Mouse (Mus musculus) kidney, embryonic 14.5 days (tissue): ENCODE data around the gene Prkcb. TPM values are rescaled to one million over a fixed set of nuclear protein-coding genes. Genes with fewer than 3 reads are reported as not detected.

Experiments used
- ATAC-seq: fragments of 200-750 bp; cut with Nextera tagmentation; 2 replicates; pipeline ENCODE4 v1.8.0; 2017; ENCODE audit warnings: moderate number of reproducible peaks, mild to moderate bottlenecking, moderate TSS enrichment, moderate library complexity; ENCODE audit not compliant: low FRiP score, low TSS enrichment
- H3K27ac ChIP-seq: fragments of 300-500 bp; sonication (generic); 2 replicates; pipeline ENCODE4 v1.5.1; 2014; ENCODE audit warnings: low read depth, mild to moderate bottlenecking, low read length, moderate library complexity, mixed read lengths
- H3K27me3 ChIP-seq: fragments of 300-500 bp; sonication (generic); 2 replicates; pipeline ENCODE4 v1.6.1; 2014; ENCODE audit warnings: mild to moderate bottlenecking, low read length; ENCODE audit not compliant: control insufficient read depth, insufficient read depth
- H3K36me3 ChIP-seq: fragments of 300-500 bp; sonication (generic); 2 replicates; pipeline ENCODE4 v1.6.1; 2014; ENCODE audit warnings: low read length, mixed read lengths; ENCODE audit not compliant: control insufficient read depth, insufficient read depth
- H3K4me1 ChIP-seq: fragments of 300-500 bp; sonication (generic); 2 replicates; pipeline ENCODE4 v1.6.1; 2014; ENCODE audit warnings: low read length, mixed read lengths; ENCODE audit not compliant: control insufficient read depth, insufficient read depth
- H3K4me2 ChIP-seq: fragments of 300-500 bp; sonication (generic); replicated peaks from 2 replicates; pipeline ENCODE4 v1.6.1; 2014; ENCODE audit warnings: low read depth, mild to moderate bottlenecking, low read length
- H3K4me3 ChIP-seq: fragments of 300-500 bp; sonication (generic); 2 replicates; pipeline ENCODE4 v1.5.1; 2014; ENCODE audit warnings: mild to moderate bottlenecking, low read length
- H3K9ac ChIP-seq: fragments of 300-500 bp; sonication (generic); 2 replicates; pipeline ENCODE4 v1.6.1; 2014; ENCODE audit warnings: low read depth, mild to moderate bottlenecking, low read length, moderate library complexity
- H3K9me3 ChIP-seq: fragments of 300-500 bp; sonication (generic); 2 replicates; pipeline ENCODE4 v1.6.1; 2016; ENCODE audit warnings: low read length; ENCODE audit not compliant: control insufficient read depth
- WGBS: fragments of 180-500 bp; shearing (Covaris S2); extraction: QIAGEN DNeasy Blood & Tissue Kit; methylation state at CpG from one replicate; pipeline ENCODE4 v1.1.7; 2014; 5-methylcytosine and 5-hydroxymethylcytosine counted together
- polyA plus RNA-seq: library from polyadenylated mRNA; unstranded; fragments of >200 nt; fragmentation: Nextera tagmentation; extraction: Ambion mirVana; gene quantifications from 2 replicates; pipeline ENCODE4 v1.2.1, GENCODE M21; 2014

Prkcb gene
- polyA plus RNA-seq, 1 experiment from 2014 or later = 4.1 TPM

DNA sequence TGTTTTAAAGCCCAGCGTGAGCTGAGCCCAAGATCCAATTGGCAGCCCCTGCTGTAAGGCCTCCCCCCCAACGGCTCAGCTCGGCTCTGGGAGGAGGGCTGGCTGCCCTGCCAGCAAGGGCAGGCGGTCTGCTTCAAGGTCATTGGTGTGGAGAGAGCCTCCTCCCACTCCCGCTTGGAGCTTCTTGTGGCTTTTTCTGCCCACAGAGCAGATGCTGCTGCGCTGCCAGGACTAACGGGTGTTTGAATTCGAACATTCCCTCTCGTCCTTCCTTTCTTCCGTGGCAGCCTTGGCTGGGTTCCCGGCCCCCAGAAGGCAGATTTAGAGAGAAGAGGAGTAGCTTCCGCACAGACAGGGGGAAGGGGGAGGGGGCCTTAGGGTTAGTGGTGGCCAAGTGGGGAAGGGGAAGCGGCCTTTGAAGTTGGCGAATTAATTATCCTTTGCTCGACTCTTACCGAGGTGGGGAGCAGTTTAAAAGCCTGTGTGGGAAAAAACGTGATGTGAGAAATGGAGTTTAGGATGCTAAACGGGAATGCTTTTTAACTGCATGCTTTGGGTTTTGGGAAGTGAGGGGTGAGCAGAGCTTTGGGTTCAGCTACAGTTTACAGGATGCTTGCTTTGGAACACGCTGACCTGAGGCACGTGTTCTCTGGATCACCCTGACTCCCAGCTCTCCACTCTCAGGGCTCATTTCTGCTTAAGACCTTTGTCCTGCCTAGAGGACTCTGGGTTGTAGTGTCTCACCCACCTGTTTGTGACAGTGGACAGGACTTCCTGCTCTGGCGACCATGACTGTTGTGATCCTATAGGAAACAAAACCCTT is 116.2 kb downstream of the Prkcb start:
- Histone ChIP-seq H3K27me3 (no peaks in the 10 kb centered on the region), H3K4me1 (peaks cover 12% of the 10 kb centered on the region), H3K4me3 (peak overlapping the region; percentile 7; the same call in 1 of the 2 replicates), H3K27ac (peak overlapping the region; percentile 74; the same call in 1 of the 2 replicates), H3K4me2 (peak overlapping the region; percentile 29), H3K36me3 (no peaks in the 10 kb centered on the region), H3K9me3 (no peaks in the 10 kb centered on the region), H3K9ac (peak overlapping the region; percentile 40; the same call in 1 of the 2 replicates)
- WGBS = under 1% methylated on average over 21 of the region's 21 CpGs
- ATAC-seq = peak; percentile 89

DNA sequence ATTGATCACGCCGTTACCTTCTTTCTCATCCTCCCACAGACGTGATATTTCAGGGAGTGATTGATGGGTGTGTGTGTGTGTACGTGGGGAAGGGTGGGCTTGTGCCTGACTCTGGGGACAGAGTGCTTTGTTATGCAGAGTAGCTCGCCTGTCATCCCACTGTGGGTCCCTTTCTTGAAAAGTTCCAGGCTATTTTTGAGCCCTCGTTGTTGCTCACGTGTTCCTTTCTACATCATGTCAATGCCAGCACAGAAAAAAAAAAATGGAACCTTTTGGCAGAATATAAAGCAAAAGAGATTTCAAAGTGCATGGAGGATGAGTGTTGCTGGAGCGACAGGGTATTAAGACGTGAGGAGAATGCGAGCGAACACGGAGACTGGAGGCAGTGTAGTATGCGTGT is 118.1 kb downstream of the Prkcb start:
- no peaks in the 10 kb centered on the region for H3K27me3 ChIP-seq
- H3K4me3 ChIP-seq = no peak overlapping the region
- no peak overlapping the region for H3K27ac ChIP-seq
- no peaks in the 10 kb centered on the region for H3K36me3 ChIP-seq
- 70% methylated on average over 13 of the region's 13 CpGs for WGBS
- no peak overlapping the region for H3K9ac ChIP-seq
- no peaks in the 10 kb centered on the region for H3K9me3 ChIP-seq
- peaks cover 12% of the 10 kb centered on the region for H3K4me1 ChIP-seq
- no peak for ATAC-seq
- no peak overlapping the region for H3K4me2 ChIP-seq

DNA sequence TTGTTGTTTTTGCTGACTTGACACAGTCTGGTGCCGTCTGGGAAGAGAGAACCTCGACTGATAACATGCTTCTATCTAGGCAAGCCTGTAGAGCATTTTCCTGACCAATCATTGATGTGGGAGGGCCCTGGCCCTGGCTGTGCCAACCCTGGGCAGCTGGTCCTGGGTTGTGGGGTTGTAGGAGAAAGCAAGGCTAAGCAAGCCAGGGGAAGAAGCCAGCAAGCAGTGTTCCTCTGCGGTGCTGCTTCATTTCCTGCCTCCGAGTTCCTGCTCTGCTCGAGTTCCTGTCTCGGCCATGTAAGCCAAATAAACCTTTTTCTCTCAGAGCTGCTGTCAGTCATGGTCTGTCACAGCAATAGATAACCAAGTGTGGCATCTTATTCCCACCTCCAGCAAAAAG is 121.4 kb downstream of the Prkcb start:
- H3K27ac ChIP-seq = no peak overlapping the region
- H3K9ac ChIP-seq = no peak overlapping the region
- peaks cover 4% of the 10 kb centered on the region; the same call in 1 of the 2 replicates for H3K4me1 ChIP-seq
- WGBS = 83% methylated on average over 6 of the region's 6 CpGs
- H3K27me3 ChIP-seq = no peaks in the 10 kb centered on the region
- H3K4me3 ChIP-seq = no peak overlapping the region
- H3K9me3 ChIP-seq = no peaks in the 10 kb centered on the region
- ATAC-seq = no peak
- no peak overlapping the region for H3K4me2 ChIP-seq
- H3K36me3 ChIP-seq = no peaks in the 10 kb centered on the region

DNA sequence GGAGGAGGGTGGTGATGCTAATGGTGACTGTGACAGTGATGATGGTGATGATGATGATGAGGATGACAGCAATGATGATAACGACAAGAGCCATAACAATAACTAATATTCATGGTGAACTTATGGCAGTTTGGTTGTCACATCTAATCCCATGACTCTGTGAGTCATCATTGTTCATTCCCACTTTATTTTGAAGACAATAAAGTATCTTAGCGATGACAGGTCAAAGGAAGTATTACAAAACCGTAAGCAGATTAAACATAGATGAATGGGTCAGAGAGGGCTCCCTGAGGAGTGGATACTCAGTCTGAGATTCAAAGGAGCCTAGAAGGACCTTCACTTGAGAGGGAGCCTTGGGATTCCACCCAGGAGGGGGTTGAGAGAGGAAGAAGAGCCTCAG is 122.3 kb downstream of the Prkcb start:
- ATAC-seq = no peak
- peaks cover 2% of the 10 kb centered on the region; the same call in 1 of the 2 replicates for H3K4me1 ChIP-seq
- no peak overlapping the region for H3K27ac ChIP-seq
- H3K36me3 ChIP-seq = no peaks in the 10 kb centered on the region
- no peak overlapping the region for H3K4me3 ChIP-seq
- no peak overlapping the region for H3K4me2 ChIP-seq
- H3K9ac ChIP-seq = no peak overlapping the region
- H3K9me3 ChIP-seq = no peaks in the 10 kb centered on the region
- H3K27me3 ChIP-seq = no peaks in the 10 kb centered on the region
- whole genome bisulfite sequencing = 82% methylated on average over 3 of the region's 3 CpGs

DNA sequence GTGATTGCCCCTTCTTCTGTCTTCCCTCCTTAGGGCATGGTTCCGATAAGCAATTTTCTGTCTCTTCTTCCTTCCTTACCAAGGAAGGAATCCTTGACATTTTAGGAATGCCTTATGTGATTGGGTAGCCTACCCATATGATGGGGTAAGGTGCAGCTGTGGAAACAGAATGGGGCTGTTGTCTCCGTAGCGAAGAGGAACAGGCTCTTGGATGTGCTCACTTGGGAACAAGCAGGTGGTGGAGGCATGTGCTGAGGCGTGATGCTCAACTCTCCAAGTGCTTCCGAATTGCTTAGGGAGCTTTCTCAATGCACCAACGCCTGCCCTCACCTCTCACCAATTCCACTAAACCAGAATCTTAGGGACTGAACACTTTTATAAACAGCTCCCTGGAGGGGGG is 124.7 kb downstream of the Prkcb start:
- no peak overlapping the region for H3K27ac ChIP-seq
- no peaks in the 10 kb centered on the region for H3K36me3 ChIP-seq
- no peak overlapping the region for H3K4me3 ChIP-seq
- H3K9ac ChIP-seq = no peak overlapping the region
- no peaks in the 10 kb centered on the region for H3K9me3 ChIP-seq
- 84% methylated on average over 6 of the region's 6 CpGs for WGBS
- H3K4me2 ChIP-seq = no peak overlapping the region
- no peak for ATAC-seq
- no peaks in the 10 kb centered on the region for H3K4me1 ChIP-seq
- no peaks in the 10 kb centered on the region for H3K27me3 ChIP-seq

DNA sequence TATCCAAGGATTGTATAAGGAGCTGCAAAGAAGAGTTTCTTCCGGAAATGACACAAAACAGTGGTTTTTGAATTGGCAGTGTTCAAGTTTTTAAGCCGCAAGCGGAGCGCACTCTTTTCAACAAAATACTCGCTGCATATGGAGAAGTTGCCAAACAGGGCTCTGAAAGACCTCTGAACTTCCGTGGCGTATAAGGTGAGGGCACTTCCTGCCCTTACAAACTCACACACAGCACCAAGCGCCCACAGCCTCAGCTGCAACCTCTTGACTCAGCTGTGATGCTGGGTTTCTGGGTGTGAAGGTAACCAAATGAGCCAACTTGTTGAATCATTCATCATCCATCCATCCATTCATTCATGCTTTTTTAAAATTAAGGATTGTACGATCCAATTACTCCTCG is 125.6 kb downstream of the Prkcb start:
- no peak overlapping the region for H3K27ac ChIP-seq
- H3K4me3 ChIP-seq = no peak overlapping the region
- H3K36me3 ChIP-seq = no peaks in the 10 kb centered on the region
- no peak for ATAC-seq
- no peaks in the 10 kb centered on the region for H3K4me1 ChIP-seq
- WGBS = 89% methylated on average over 10 of the region's 10 CpGs
- H3K9me3 ChIP-seq = no peaks in the 10 kb centered on the region
- no peak overlapping the region for H3K9ac ChIP-seq
- no peaks in the 10 kb centered on the region for H3K27me3 ChIP-seq
- no peak overlapping the region for H3K4me2 ChIP-seq

DNA sequence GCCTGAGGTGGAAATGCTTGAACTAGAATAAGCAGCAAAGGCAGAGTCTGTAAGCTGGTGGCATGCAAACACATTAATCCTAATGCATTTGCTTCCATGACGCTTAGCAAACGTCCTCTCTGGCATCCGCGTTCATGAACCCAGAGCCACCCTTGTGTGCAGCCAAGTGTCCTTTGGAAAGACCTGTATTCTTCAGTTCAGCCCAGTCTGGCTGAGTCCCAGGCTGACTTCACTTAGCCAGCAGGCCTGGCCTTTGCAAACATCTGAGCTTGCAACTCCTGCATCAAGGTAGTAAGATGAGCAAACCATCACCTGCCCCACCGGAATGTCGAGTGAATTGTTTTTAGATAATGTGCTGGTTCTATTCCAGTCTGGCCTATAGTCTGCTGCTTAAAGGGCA is 126.1 kb downstream of the Prkcb start:
- Histone ChIP-seq H3K4me2 (no peak overlapping the region), H3K36me3 (no peaks in the 10 kb centered on the region), H3K27ac (no peak overlapping the region), H3K9ac (no peak overlapping the region), H3K27me3 (no peaks in the 10 kb centered on the region), H3K9me3 (no peaks in the 10 kb centered on the region), H3K4me1 (no peaks in the 10 kb centered on the region), H3K4me3 (no peak overlapping the region)
- 80% methylated on average over 6 of the region's 6 CpGs for WGBS
- no peak for ATAC-seq

DNA sequence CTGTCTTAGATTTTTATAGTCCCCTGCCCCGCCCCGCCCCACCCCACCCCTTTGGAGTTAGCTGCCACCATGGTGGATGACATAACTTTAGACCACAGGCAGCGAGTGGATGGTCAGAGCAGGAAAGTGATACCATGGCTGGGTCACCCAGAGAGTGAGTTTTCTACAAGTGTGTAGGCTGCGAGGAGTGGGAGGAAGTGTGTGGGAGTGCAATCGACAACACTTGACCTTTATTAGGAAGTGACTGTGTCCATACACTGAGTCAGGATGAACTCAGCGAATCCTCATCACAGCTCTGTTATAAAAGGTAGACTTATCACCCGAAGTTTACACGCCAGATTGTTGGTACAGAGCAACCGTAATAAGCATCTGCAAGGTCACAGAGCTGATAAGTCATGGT is 126.8 kb downstream of the Prkcb start:
- ATAC-seq = no peak
- H3K9me3 ChIP-seq = no peaks in the 10 kb centered on the region
- no peak overlapping the region for H3K27ac ChIP-seq
- H3K4me2 ChIP-seq = no peak overlapping the region
- 64% methylated on average over 9 of the region's 9 CpGs for WGBS
- no peak overlapping the region for H3K9ac ChIP-seq
- H3K4me1 ChIP-seq = no peaks in the 10 kb centered on the region
- no peak overlapping the region for H3K4me3 ChIP-seq
- H3K27me3 ChIP-seq = no peaks in the 10 kb centered on the region
- H3K36me3 ChIP-seq = no peaks in the 10 kb centered on the region

DNA sequence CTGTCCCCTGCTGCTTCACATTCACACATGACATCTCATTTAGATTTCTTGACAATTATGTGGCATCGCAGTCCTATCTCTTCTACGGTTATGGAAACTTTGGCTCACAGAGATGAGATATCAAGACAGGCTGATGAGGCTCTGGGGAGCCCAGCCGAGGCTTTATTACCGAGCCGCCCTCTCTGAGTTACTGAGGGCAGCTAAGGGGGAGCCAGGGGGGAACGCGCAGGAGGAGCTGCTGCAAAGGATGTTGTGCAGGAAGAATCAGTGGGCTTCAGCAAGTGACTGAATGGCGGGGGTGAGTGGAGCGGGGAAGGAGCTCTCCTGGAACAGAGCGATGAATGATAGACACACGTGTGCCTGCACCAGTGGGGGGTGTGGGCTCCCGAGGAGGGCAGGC is 127.4 kb downstream of the Prkcb start:
- 49% methylated on average over 12 of the region's 12 CpGs for WGBS
- no peaks in the 10 kb centered on the region for H3K27me3 ChIP-seq
- no peaks in the 10 kb centered on the region for H3K9me3 ChIP-seq
- no peak overlapping the region for H3K4me3 ChIP-seq
- H3K4me1 ChIP-seq = no peaks in the 10 kb centered on the region
- no peak for ATAC-seq
- H3K4me2 ChIP-seq = no peak overlapping the region
- H3K9ac ChIP-seq = no peak overlapping the region
- no peaks in the 10 kb centered on the region for H3K36me3 ChIP-seq
- H3K27ac ChIP-seq = no peak overlapping the region
